Comparison of ENCODE assay signal across 8 mouse cellular contexts in genomic region chr9:42196552-42196951, GRCm38 (mm10).
A peak's percentile ranks its signal among the peaks of the same experiment; 100 is the strongest.
DNase-seq lines count a peak whose midpoint lies in the region; ATAC-seq lines count a peak whose summit lies in the region.

No protein-coding gene starts in this region.

- DNase-seq in heart, postnatal 10 days: peak; percentile 36 to 61
- no peak for DNase-seq in heart, adult 8-10 months (ENCODE audit: low spot score)
- peak; percentile 81 for DNase-seq in adrenal gland, postnatal 10 days
- DNase-seq in mesoderm, embryonic 11.5 days (ENCODE audit: low read depth, low spot score): peak; percentile 34
- DNase-seq in cerebellum, adult 11-12 months: no peak

- no peaks in the 10 kb centered on the region for H3K9me3 ChIP-seq in kidney, embryonic 15.5 days (replicated peaks)

- H3K27ac ChIP-seq in kidney, embryonic 15.5 days: peak overlapping the region; percentile 87

- H3K4me3 ChIP-seq in kidney, embryonic 15.5 days (replicated peaks): no peak overlapping the region

- peak; percentile 83 for ATAC-seq in kidney, embryonic 15.5 days (replicated peaks; ENCODE audit: low FRiP score)
- no peak for ATAC-seq in inflammation-experienced regulatory T-cells, adult 6 months
- ATAC-seq in erythroid progenitor cell, adult 5-6 weeks (replicated peaks; ENCODE audit: low FRiP score, poor library complexity, severe bottlenecking): no peak

- H3K27me3 ChIP-seq in kidney, embryonic 15.5 days: no peaks in the 10 kb centered on the region

- intact Hi-C loops in heart, postnatal 10 days (cut with DNase I): no loop called here

- no peak overlapping the region for H3K9ac ChIP-seq in kidney, embryonic 15.5 days

- H3K36me3 ChIP-seq in kidney, embryonic 15.5 days: no peaks in the 10 kb centered on the region

- 54% methylated on average over 4 of the region's 4 CpGs for WGBS in kidney, embryonic 15.5 days

- no peak overlapping the region; the same call in 1 of the 2 replicates for H3K4me2 ChIP-seq in kidney, embryonic 15.5 days

- no peaks in the 10 kb centered on the region for H3K4me1 ChIP-seq in kidney, embryonic 15.5 days

Comparison
In these comparisons a context has a peak if more than half of its experiments do, and no peak if none do; other contexts are left out.
1. DNase-seq: peak in heart, postnatal 10 days (2 of 2), adrenal gland, postnatal 10 days (single experiment) and mesoderm, embryonic 11.5 days (single experiment); none in heart, adult 8-10 months (single experiment) and cerebellum, adult 11-12 months (single experiment).